Mouse (Mus musculus) forebrain, embryonic 16.5 days (tissue): ENCODE measurements around the gene Gm20547. TPM values are rescaled to one million over a fixed set of nuclear protein-coding genes. Genes with fewer than 3 reads are reported as not detected.

Experiments
- ATAC-seq: fragments of 200-750 bp; cut with Nextera tagmentation; 2 replicates; pipeline ENCODE4 v1.8.0; 2017; ENCODE audit warnings: mild to moderate bottlenecking, moderate library complexity
- H3K27ac ChIP-seq: fragments of 300-500 bp; sonication (generic); 2 replicates; pipeline ENCODE4 v1.5.1; 2014; ENCODE audit warnings: low read length, control low read depth
- H3K27me3 ChIP-seq: fragments of 300-500 bp; sonication (generic); replicated peaks from 2 replicates; pipeline ENCODE4 v1.6.1; 2014; ENCODE audit warnings: low read length; ENCODE audit not compliant: control insufficient read depth, insufficient read depth
- H3K36me3 ChIP-seq: fragments of 300-500 bp; sonication (generic); 2 replicates; pipeline ENCODE4 v1.6.1; 2014; ENCODE audit not compliant: control insufficient read depth, insufficient read depth
- H3K4me1 ChIP-seq: fragments of 300-500 bp; sonication (generic); replicated peaks from 2 replicates; pipeline ENCODE4 v1.6.1; 2014; ENCODE audit warnings: low read length; ENCODE audit not compliant: control insufficient read depth, insufficient read depth
- H3K4me2 ChIP-seq: fragments of 300-500 bp; sonication (generic); 2 replicates; pipeline ENCODE4 v1.6.1; 2014; ENCODE audit warnings: mild to moderate bottlenecking, low read length, control low read depth
- H3K4me3 ChIP-seq: fragments of 300-500 bp; sonication (generic); replicated peaks from 2 replicates; pipeline ENCODE4 v1.5.1; 2014; ENCODE audit warnings: mild to moderate bottlenecking, low read length, control low read depth
- H3K9ac ChIP-seq: fragments of 300-500 bp; sonication (generic); replicated peaks from 2 replicates; pipeline ENCODE4 v1.6.1; 2014; ENCODE audit warnings: low read depth, low read length, control low read depth
- H3K9me3 ChIP-seq: fragments of 300-500 bp; sonication (generic); 2 replicates; pipeline ENCODE4 v1.6.1; 2016; ENCODE audit warnings: low read length; ENCODE audit not compliant: control insufficient read depth
- WGBS: fragments of 180-500 bp; shearing (Covaris S2); extraction: QIAGEN DNeasy Blood & Tissue Kit; methylation state at CpG from one replicate; pipeline ENCODE4 v1.1.7; 2014; 5-methylcytosine and 5-hydroxymethylcytosine counted together
- polyA plus RNA-seq: library from polyadenylated mRNA; unstranded; fragments of >200 nt; fragmentation: Nextera tagmentation; extraction: Ambion mirVana; gene quantifications from 2 replicates; pipeline ENCODE4 v1.2.1, GENCODE M21; 2015

The Gm20547 gene
- polyA plus RNA-seq, 1 experiment from 2014 or later = not detected

DNA sequence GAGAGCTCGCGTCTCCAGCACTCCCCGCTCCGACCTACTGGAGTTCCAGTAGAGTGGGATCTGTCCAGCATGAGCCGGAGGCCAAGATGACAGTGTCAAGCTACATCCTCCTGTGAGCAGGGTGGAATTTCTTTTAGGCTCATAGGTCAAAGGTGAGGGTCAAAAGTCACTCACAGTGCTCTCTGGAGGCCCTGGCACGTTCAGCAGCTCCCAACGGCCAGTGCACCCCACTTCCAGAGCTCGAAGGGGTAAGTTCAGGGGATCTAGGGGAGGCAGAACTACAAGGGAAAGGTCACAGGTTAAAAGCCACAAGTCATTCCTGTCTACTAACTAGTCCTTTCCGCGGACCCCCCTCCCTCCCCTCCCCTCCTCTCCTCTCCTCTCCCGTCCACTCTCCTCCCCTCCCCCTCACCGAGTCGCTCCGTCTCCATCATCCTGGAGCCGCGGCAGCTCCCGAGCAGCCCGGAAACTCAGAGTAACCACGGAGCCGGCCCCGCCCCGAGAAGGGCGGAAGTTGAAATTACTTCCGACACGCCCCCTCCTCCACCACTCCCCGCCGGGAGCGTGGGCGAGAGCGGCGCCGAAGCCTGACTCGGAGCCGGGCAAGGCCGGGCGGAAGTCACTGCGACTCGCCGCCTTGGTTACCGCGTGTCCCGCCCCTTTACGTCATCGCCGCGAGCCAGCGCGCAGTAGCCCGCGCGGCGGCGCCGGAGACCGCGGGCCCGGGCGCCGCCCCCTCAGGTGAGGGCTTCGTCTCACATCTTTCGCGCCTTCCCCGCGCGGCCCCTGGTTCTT, 31.9 kb downstream of the Gm20547 start, which contains the start of the genes Skiv2l and Nelfe:
Gene Skiv2l (minus strand): TSS at position 489 of the 795 bp plus-strand sequence.
Gene Nelfe (plus strand): TSS at position 670 of the 795 bp plus-strand sequence.
- Histone ChIP-seq H3K27ac (0 out of 2 replicates have a peak within 1 kb of the TSS, but pooled peaks have one; percentile 30), H3K4me2 (peak within 1 kb of the TSS; percentile 95), H3K4me1 (peaks cover 18% of the 10 kb centered on the region), H3K27me3 (no peaks in the 10 kb centered on the region), H3K4me3 (peak within 1 kb of the TSS; percentile 90), H3K36me3 (peaks cover 16% of the 10 kb centered on the region; the same call in 1 of the 2 replicates), H3K9ac (peak within 1 kb of the TSS; percentile 79), H3K9me3 (no peaks in the 10 kb centered on the region)
- peak; percentile 98 for ATAC-seq
- under 1% methylated on average over 64 of the region's 65 CpGs for WGBS

DNA sequence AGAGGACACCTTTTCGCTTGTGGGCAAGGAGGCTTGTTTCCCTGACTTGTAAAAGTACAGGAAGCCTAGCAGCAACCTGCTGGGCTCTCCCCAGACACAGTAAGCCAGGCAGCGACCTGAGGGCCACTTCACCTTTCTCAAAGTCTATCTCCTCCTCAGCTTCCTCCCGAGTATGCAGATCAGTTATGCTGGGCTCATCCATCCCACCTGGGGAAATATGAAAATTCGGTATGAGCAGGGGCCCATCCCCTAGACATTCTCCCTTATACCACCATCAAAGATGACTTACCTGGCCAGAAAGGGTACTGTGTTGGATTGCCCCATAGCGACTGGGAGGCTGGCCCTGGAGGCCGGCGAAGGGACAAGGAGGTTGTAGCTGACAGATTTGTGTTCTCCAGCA, 34.2 kb downstream of the Gm20547 start:
- Histone ChIP-seq H3K4me1 (peaks cover 18% of the 10 kb centered on the region), H3K27ac (no peak overlapping the region), H3K9me3 (no peaks in the 10 kb centered on the region), H3K4me2 (no peak overlapping the region), H3K36me3 (peaks cover 16% of the 10 kb centered on the region; the same call in 1 of the 2 replicates), H3K27me3 (no peaks in the 10 kb centered on the region), H3K4me3 (no peak overlapping the region), H3K9ac (no peak overlapping the region)
- ATAC-seq = no peak
- WGBS = 95% methylated on average over 7 of the region's 7 CpGs

DNA sequence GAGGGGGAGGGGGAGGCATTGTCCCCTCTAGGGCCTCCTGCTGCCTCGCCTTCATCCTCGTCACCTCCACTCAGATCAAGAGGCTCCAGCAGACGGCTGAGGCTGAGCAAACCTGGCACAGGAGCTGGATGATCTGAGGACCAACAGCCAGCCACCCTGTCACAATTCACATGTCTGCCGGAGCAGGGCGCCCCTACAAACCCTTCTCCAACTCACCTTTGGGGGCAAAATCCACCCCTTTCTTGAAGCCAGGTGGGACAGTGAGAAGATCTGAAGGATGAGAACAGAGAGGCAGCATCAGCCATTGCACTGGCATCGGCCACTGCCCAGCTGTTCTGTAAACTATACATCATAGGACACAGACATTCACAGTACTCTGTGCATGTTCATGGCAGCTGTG, 34.6 kb downstream of the Gm20547 start:
- peaks cover 18% of the 10 kb centered on the region for H3K4me1 ChIP-seq
- no peaks in the 10 kb centered on the region for H3K27me3 ChIP-seq
- peaks cover 14% of the 10 kb centered on the region; the same call in 1 of the 2 replicates for H3K36me3 ChIP-seq
- no peak overlapping the region for H3K4me3 ChIP-seq
- no peak overlapping the region for H3K9ac ChIP-seq
- H3K9me3 ChIP-seq = no peaks in the 10 kb centered on the region
- 88% methylated on average over 6 of the region's 6 CpGs for WGBS
- no peak overlapping the region for H3K27ac ChIP-seq
- ATAC-seq = no peak
- H3K4me2 ChIP-seq = no peak overlapping the region

DNA sequence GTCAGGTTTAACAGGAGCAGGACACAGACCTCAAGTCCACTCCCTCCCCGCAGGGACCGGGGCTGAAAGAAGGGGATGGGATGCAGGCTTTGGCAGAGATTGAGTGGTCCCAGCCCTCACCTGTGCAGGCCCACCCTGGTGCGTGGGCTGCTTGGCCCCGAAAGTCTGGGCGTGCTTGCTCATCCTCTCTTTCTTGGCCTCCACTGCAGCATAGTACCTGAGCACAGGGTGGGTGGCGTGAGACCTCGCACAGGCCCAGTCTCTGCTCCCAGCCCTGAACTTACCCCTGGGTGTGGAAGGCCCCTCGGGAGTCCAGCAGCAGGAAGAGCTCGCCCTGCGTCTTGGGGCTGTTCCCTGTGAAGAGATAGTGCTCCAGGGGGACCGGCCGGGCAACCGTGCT, 37.0 kb downstream of the Gm20547 start:
- no peak overlapping the region for H3K9ac ChIP-seq
- no peak overlapping the region for H3K27ac ChIP-seq
- 93% methylated on average over 13 of the region's 13 CpGs for WGBS
- no peak overlapping the region for H3K4me3 ChIP-seq
- H3K9me3 ChIP-seq = no peaks in the 10 kb centered on the region
- H3K27me3 ChIP-seq = no peaks in the 10 kb centered on the region
- peaks cover 20% of the 10 kb centered on the region for H3K36me3 ChIP-seq
- ATAC-seq = no peak
- no peak overlapping the region for H3K4me2 ChIP-seq
- H3K4me1 ChIP-seq = peaks cover 8% of the 10 kb centered on the region

DNA sequence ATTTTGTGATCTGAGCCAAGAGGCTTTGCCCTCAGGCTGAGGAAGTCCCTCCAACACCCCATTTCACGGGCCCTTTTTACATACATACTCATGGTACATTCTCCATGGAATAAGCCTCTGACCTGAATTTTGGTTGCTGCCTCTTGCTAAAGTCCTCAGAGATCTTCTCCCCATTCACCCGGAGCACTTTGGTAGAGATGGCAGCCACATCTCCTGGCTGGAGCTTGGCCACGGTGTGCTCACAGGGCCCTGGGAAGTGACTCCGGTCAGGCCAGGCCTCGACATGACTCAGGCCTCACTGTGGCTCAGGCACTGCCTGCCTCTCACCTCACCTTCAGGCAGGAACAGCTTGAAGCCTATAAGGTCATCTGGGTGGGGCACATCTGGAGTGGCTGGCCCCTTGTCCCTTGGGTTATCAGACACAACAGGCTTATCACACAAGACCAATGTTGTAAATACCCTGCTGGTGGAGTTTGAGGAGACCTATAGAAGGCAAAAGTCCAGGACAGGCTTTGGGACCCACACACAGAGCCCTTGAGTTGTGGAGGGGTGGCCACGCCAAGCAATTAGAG, 41.0 kb downstream of the Gm20547 start:
- peaks cover 18% of the 10 kb centered on the region for H3K4me1 ChIP-seq
- no peak for ATAC-seq
- H3K9ac ChIP-seq = no peak overlapping the region
- peaks cover 24% of the 10 kb centered on the region for H3K36me3 ChIP-seq
- H3K27ac ChIP-seq = no peak overlapping the region
- H3K27me3 ChIP-seq = no peaks in the 10 kb centered on the region
- H3K4me3 ChIP-seq = no peak overlapping the region
- no peaks in the 10 kb centered on the region for H3K9me3 ChIP-seq
- 89% methylated on average over 6 of the region's 6 CpGs for WGBS
- no peak overlapping the region for H3K4me2 ChIP-seq

DNA sequence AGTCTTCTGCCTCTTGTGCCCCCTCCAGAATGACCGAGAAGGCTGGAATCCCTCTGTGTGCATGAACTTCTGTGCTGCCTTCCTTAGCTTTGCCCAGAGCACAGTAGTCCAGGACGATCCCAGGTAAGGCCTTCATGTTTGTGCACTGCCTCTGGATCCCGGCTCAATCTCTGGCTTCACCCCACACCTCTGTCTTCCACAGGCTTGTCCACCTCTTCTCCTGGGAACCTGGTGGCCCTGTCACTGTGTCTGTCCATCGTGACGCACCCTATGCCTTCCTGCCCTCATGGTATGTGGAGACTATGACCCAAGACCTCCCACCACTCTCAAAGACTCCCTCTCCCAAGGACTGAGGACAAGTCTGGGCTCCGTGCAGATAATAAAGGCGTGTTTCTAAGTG, 43.1 kb downstream of the Gm20547 start:
- WGBS = 90% methylated on average over 7 of the region's 7 CpGs
- H3K27ac ChIP-seq = no peak overlapping the region
- H3K36me3 ChIP-seq = peaks cover 15% of the 10 kb centered on the region
- ATAC-seq = no peak
- H3K9me3 ChIP-seq = no peaks in the 10 kb centered on the region
- no peaks in the 10 kb centered on the region for H3K27me3 ChIP-seq
- H3K4me1 ChIP-seq = peaks cover 26% of the 10 kb centered on the region
- H3K9ac ChIP-seq = no peak overlapping the region
- no peak overlapping the region for H3K4me2 ChIP-seq
- no peak overlapping the region for H3K4me3 ChIP-seq

DNA sequence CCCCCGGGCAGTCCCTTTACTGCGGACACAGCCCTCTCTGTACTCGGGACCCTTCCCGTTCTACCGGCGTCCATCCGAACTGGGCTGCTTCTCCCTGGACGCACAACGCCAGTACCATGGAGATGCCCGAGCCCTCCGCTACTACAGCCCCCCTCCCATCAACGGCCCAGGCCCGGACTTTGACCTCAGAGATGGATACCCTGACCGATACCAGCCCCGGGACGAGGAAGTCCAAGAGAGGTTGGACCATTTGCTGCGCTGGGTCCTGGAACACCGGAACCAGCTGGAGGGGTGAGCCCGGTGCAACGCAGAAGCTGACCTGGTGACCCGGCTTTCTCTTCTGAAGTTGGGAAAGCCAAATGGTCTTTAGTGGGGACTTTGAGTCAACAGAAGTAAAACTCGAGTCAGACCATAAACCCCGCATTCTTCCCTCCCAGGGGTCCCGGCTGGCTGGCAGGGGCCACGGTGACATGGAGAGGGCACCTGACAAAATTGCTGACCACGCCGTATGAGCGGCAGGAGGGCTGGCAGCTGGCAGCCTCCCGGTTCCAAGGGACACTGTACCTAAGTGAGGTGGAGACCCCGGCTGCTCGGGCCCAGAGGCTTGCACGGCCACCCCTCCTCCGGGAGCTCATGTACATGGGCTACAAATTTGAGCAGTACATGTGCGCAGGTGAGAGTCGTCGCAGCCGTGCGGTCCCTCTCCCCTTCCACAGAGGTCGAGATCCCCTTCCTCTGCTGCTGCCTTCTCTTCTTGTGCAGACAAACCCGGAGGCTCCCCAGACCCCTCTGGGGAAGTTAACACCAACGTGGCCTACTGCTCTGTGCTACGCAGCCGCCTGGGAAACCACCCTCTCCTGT, 44.1 kb downstream of the Gm20547 start:
- Histone ChIP-seq H3K4me1 (peaks cover 26% of the 10 kb centered on the region), H3K9me3 (no peaks in the 10 kb centered on the region), H3K27ac (no peak overlapping the region; the same call in 1 of the 2 replicates), H3K27me3 (no peaks in the 10 kb centered on the region), H3K36me3 (peaks cover 16% of the 10 kb centered on the region), H3K4me2 (peak overlapping the region; percentile 99), H3K4me3 (peak overlapping the region; percentile 93), H3K9ac (peak overlapping the region; percentile 87)
- 44% methylated on average over 43 of the region's 43 CpGs for WGBS
- ATAC-seq = peak; percentile 16

DNA sequence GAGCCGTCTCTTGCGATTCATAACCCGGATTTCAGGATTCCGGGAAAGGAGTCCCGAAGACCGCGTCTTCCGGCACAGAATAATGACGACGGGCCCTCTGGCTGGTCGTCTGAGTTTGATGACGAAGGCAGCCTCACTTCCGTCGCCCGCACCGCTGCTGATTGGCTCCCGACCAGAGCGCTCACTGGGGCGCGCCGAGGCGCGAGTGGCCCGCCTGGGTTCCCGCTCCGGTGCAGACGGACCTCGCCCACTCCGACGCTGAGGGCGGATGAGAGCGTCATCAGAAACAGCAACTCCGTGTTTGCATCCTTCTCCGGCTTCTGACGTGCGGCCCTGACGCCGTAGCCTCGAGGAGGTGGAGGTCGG, 45.0 kb downstream of the Gm20547 start, which contains the start of the genes Stk19 and Dxo:
Gene Stk19 (minus strand): TSS at position 90 of the 366 bp plus-strand sequence.
Gene Dxo (plus strand): TSS at position 164 of the 366 bp plus-strand sequence.
- peak; percentile 93 for ATAC-seq
- H3K36me3 ChIP-seq = peaks cover 14% of the 10 kb centered on the region

More for the DNA sequence above, 45.0 kb downstream of the Gm20547 start, which contains the start of the genes Stk19 and Dxo:
- peaks cover 26% of the 10 kb centered on the region for H3K4me1 ChIP-seq
- H3K9ac ChIP-seq = peak within 1 kb of the TSS; percentile 87
- H3K27ac ChIP-seq = peak within 1 kb of the TSS; percentile 86
- under 1% methylated on average over 40 of the region's 40 CpGs for WGBS
- peak within 1 kb of the TSS; percentile 99 for H3K4me2 ChIP-seq
- no peaks in the 10 kb centered on the region for H3K9me3 ChIP-seq
- H3K4me3 ChIP-seq = peak within 1 kb of the TSS; percentile 93
- H3K27me3 ChIP-seq = no peaks in the 10 kb centered on the region
